Mouse (Mus musculus) stomach, adult 2 months (tissue): ENCODE results near the gene Ipo8. TPM values are rescaled to one million over a fixed set of nuclear protein-coding genes. Genes with fewer than 3 reads are reported as not detected.

Experiments
- polyA plus RNA-seq: library from polyadenylated mRNA; depleted of rRNA; stranded (reverse); fragments of >200 nt; gene quantifications from 2 replicates; pipeline ENCODE4 v1.2.3, GENCODE M21; 2012; rRNA removed

The Ipo8 gene
- 2.1 and 3.5 TPM in 2 replicates for polyA plus RNA-seq

DNA sequence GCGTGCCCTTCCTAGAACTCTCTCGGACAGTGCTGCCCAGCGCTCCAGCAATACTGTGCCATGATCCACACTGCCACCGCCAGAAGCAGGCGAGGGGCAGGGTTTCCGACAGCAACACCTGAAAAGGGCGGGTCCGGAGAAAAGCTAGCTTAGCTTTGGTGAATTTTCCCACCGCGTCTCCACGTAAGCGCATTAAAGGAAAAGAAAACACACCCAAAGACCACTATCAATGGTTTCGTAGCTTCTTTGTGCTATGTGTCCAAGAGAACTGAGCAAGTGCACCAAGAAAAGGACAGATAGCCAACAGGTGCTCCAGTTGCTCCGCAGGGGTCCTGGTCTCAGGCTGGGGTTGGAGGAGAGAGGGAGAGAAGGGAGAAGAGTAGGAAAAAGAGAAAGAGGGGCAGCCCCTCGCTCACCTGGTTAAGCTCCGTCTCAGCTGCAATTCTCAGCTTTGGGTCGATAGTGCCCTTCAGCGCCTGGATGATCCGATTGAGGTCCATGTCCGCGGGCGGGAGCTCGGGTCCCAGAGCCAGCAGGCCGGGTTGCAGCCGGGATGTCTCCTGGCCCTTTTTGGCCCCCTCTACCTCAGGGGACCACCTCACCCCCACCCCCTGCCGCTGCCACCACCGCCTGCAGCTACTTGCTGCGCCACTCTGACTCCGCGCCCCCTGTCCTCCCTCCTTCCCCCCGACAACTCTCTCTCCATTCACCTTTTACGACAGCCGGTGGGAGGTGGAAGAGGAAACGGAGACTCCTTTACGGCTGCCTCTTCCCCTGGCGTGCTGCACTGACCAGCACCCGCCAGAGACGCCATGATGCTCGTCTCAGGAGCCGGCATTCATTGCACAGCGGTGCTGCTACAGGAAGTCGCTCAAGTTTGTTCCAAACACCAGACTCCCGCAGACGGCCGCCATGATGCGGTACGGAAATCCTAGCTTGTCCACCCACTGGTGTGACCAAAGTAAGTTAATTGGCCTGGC lies at the start of gene Ipo8:
TSS of gene Ipo8 (minus strand) at position 720 of the 980 bp plus-strand sequence.

Other genes with a start within 250 kb of the Ipo8 start
- 0.69 and 2.1 TPM in 2 replicates for gene Caprin2, start 64.8 kb upstream of the Ipo8 start, polyA plus RNA-seq
- gene Sinhcaf, start 115.0 kb upstream of the Ipo8 start, polyA plus RNA-seq: 0.20 and 0.41 TPM in 2 replicates